Mouse (Mus musculus) 3T3-L1 (cell line): ENCODE measurements at regions not wholly inside any gene's neighbourhood (a gene's known extent, or its start where the extent isn't known, plus 50 kb on each side); places are given as distances from the start of the nearest gene placed in this dataset.

Source experiments
- DNase-seq: peaks from one replicate; pipeline ENCODE4 v3.0.0-alpha.2; 2015; ENCODE audit warnings: low read depth, low spot score

DNA sequence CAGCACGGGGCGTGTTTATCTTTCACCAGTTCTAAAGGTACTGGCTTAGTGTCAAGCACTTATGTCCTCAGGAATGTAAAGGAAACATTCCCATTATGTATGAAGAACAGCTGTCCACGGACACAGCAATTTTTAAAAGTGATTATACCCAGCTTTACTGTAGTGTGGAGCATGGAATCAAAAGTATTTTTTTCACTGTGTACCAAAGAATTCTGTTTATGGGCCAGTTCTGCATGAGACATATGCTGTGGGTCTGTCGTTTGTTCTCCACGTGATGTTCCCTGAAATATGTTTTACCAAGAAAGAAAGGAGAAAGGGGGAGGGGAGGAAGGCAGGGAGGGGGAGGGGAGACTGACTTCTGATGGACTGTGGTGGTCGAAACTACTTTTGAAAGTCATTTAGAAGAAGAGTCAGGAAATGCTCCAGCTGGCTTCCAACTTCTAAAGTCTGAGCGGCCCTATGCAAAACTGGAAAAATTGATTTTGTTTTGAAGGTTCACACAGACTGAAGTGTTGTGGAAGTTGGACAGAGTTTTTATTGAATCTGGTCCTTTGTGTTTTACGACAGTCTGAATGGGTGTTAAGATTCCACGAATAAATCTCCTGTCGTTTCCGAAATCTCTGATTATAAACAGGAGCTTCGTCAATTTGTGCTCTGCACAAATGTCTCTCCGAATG lies 80.9 kb upstream of the Zeb2 start:
- DNase-seq: no peak

DNA sequence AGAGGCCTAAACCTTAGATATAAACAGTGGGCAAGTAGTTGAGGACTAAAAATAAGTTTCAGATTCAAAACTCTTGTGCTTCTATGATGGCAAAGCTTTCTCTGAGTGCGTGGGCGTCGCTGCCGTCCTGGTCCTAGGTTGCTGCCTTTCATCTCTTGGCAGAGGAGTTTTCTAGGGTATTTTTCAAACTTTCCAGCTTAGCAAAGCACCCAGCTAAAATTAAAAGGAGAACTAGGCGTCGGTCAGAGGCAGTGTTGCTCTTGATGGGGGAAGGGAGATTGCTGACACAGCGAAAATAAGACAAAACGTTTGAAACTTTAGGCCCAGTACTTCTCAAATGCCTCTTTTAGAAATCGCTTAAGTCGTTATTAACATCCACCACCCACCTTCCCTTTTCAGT lies 80.1 kb upstream of the Zeb2 start:
- no peak for DNase-seq

DNA sequence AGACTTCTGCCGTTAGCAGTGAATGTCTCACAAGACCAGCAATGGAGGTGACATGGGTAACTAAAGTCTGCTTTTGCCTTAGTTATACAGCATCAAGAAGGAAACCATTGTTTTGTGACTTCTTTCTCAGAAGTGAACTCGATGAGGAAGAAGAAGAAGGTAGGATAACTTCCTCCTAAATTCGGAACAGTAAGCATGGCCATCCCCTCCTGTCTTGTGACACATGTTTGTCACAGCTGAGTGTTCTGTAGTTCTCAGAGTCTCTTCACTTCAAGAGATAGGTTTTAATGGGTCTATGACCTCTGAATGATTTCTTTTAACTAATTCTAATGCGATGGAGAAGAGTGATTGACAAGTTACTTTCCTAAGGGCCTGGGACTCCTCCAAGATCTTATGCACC lies 79.3 kb upstream of the Zeb2 start:
- DNase-seq: no peak

DNA sequence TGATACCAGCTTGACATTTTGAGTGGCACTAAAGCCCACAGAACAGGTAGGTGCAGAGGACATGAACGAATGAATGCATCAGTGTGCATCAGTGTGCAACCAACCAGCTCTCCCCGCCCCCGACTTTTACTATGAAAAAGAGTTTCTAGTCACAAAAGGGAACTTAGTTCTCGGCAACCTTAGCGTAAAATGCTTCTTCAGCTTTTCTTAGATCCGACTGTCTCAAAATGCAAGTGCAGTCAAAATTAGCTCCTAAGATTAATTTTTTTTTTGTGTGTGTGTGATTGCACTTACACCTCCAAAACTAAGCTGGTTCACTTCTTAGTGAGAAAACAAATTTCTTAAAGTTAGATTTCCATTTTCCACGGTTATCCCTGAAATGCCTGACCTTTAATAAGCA lies 77.1 kb upstream of the Zeb2 start:
- no peak for DNase-seq

DNA sequence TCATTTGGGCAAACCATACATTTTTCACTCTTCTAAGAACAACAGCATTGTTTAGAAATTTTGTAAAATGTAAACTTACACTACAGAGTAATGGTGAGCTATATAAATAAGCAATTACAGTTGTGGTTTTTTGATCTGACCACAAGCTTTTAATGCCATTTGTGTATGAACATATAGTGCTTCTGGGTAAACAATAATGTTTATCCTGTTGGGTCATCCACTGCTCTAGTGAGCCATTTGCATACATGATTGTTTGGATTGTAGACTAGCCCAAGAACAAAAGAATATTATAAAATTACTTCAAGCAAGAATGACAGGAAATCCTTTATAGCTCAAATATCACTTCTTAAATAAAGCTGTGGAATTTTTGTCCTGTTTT lies 68.4 kb upstream of the Zeb2 start:
- no peak for DNase-seq

DNA sequence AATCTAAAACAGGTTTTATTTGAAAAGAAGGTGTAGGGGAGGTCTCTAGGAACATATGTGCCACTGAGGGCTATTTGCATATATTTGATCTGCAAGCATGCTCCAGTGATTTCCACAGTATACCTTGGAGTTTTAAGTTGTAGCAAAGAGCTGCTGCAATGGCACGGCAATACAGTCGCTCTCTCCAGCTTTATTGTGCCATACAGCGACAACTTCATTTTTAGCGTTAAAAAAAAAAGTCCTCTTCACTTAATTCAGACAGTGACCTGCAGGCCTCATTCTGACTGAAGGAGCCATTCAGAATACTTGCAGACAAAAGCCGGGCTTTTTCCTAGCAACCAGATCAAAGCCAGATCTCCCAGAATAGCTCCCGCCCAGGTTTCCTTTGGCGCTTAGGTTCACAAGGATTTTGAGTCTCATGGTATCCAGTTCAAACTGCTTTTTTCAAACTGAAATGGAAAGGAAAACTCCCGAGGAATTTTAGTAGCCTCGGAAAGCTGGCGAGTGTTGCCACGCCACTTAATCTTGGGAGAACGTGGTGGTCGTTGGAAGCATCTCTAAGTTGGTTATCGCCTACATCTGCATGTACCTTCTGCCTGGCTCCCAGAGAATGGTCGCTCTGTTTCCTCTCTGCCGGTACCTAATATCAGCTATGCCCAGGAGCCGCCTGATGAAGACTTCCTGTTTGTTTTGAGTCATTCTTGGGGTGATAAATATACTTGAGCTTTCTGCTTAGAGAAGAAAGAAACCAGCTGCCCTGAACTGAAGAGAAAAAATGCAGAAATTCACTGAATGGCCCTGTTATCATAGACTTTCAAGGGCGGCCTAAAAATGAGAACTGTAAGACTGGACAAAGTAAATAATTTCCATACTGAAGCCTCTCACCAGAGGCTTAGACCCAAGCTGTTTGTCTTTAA lies 67.8 kb upstream of the Zeb2 start:
- DNase-seq: no peak

DNA sequence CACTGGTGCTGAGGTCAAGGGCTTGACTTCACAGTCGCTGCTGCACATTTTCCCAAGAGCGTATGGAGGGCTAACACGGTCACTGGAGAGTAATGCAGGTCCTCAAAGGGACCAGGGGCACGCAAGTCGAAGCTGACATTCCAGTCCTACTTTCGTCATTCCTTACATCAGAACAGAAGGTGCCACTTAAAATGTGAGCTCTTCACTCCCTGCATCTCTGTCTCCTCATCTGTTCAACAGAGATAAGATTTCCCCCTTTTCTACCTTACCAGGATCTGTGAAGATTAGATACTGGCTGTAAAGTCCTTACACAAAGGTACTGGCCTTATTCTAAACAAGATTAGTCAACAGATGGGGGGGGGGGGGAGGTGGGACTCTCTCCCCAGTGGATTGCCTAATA lies 67.0 kb upstream of the Zeb2 start:
- no peak for DNase-seq

DNA sequence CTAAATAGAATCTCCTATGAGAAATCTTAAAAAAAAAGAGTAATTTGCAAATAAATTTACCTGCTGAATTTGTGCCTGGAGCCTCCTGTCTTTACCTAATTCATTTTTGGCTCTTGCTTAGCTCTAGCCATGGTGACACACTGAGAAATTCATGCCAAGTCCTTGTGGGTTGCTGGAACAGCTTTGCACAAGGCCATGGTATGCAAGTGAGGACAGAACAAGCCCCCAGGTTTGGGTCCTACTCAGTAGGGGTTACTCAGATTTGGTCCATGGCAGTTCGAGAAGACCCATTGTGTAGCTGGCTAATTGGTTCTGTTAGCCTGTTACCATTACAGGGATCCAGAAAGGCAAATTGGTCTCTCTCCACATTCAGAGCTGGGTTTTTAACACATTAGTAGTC lies 65.7 kb upstream of the Zeb2 start:
- DNase-seq: peak; percentile 39

DNA sequence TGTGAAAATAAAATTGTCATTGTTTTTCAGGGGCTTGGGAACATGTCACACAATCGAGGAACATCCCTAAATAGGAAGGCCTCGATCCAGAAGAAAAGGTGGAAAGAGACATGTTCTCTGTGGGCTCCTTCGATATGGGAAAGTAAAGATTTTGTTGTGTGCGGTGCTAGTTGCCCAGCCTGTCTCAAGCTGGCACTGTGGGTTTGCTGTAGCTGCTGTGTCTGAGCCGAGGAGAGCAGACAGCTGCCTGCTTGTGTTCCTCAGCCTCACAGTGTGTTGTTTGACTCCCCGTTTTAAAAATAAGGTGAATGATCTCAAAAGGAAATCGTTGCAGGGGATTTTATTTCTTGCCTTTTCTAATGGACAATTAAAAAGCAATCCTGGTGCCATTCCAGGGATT lies 64.4 kb upstream of the Zeb2 start:
- DNase-seq: no peak

DNA sequence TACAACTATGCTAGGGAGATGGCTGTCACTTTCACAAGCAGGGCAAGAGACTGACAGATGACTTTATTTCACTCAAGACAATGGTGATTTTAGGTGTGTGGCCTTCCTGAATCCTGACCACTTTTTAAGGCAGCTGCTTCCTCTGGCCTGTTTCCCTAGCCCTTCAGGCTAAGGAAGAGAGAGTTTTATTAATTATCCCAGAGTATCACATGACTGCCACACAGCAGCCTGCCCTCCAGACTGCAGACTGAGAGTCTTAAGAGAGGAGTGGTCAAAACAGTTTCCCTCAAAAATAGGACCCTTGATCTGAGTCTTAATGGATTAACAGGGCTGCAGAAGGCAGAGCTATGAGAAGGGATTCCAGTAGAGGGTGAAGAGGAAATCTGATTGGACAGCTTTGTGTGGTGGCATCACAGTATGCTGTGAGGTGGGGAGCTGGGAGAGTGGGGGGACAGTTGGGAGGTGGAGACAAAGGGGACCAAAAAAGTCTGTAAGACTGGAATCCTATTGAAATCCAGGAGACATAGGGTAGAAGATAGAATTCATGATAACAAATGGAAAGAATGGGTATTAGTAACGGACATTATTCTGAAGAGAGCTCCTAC lies 61.8 kb upstream of the Zeb2 start:
- DNase-seq: no peak

DNA sequence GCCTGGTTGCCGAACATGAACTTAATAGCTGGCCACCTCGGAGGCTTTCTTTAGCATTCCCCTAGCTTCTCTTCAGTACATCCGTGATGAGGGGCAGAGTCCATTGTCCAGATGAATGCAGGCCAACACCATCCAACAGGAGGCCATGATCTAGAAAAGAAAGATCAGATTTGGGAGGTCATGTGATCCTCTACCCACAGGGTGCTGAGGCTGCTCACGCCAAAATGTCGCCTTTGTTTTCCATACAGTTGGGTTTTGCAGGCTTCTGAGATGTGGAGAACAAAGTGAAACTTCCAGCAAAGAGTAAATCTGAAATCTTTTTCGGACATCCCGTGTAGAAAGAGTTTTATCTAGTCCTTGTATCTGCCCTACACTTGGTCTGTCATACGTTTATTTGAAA lies 55.2 kb upstream of the Zeb2 start:
- DNase-seq: no peak

DNA sequence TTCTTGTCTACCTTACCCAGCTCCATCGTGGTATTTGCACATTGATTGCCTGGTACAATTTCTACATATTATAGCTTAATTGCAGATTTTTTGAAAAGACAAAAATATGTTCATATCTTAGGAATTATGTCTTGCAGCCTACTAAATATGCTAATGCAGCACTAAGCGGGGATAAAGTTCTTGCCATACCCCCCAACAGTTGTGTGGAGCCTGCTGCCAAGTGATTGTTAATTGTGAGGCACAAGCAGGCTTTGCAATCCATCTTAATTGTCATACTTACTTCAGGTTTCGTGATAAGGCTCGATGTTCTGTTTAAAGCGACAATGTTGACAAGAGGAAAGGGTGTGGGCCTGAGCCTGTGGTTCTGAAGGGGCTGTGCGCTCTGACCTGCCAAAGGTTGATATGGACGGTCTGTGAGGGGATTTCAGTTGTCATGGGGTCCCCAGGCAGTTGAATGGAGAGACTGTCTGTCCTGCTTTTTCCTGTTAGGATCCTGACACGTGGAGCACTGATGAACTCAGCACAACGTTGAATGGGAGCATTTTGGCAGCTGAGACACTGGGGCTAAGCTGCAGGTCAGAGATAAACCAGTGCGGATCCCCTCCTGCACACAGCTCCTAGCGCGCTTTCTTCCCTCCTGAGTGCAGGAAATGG lies 54.5 kb upstream of the Zeb2 start:
- DNase-seq: no peak

DNA sequence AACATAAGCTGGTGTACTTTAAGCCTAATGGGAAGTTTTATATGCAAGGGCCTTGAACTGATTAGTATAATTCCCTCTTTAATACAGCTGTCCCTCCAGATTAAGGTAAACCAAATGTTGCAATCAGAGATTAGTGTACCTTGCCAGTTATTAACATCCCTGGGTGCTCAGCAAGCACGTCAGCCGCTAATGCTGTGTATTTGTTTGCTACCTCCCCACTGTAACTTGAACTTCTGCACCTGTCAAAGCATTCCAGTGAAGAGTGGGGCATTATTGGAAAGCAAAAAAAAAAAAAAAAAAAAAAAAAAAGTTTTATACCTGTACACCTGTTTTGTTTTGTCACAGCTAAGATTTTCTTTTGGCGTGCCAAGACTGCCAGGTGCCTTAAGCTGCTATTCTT lies 53.1 kb upstream of the Zeb2 start:
- DNase-seq: no peak

DNA sequence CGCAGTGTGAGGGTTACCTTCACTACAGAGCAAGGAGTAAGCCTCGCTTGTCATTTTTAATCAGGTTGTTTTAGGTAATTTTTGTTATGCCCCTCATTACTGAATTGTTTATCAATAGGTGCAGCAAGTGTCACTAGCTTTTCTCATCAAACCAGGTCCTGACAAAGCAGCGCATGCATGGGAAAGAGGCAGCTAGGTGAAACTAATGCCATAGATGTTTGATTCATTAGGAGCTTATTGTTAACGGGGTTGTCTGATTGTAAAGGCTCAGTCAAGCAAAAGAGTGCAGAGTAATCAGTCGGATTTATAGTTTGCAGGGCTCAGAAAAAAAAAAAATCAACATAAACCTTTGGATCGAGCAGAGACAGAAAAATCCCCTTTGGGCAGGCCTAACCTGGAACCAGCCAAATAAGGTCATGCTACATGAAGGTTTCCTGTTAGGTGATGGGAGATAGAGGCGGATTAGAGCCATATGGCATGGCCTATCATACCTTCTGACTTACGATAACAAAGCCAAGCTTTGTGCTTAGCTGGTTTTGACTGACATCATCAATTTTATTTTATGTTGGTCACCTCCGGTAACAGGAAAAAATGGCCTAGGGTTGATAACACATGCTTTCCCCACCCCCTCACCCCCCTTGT lies 52.4 kb upstream of the Zeb2 start:
- DNase-seq: no peak

DNA sequence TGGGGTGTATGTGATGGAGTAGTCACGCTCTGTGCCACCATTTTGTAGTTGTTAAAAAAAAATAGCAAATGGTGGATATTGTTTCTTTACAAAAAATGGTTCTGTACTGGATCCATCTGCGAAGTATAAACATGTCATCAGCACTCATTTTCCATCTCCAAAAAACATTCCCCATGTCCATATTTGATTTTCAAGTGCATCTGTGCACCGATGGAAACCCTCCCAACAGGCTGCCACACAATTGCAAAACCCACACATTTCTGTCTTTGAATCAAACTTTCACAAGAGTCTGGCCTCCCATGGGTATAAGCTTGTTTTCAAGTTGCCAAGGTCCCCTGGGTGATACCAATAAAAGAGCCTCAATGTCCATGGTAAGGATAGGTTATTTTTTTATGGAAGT lies 51.4 kb upstream of the Zeb2 start:
- no peak for DNase-seq
